Mouse (Mus musculus): Measurements from ENCODE around the gene Pde7b.

Gene Pde7b

GRCm38 (mm10) chr10:20421299-20421883 is 303.5 kb downstream of the Pde7b start:
- no peak for DNase-seq (ENCODE audit: low spot score)

- no peak for DNase-seq (ENCODE audit: low spot score)
Measured at GRCm38 (mm10) chr10:20420296-20420695, 304.6 kb downstream of the Pde7b start.

- no peak for DNase-seq (ENCODE audit: low spot score)
Measured at GRCm38 (mm10) chr10:20418856-20419219, 306.0 kb downstream of the Pde7b start.

DNA sequence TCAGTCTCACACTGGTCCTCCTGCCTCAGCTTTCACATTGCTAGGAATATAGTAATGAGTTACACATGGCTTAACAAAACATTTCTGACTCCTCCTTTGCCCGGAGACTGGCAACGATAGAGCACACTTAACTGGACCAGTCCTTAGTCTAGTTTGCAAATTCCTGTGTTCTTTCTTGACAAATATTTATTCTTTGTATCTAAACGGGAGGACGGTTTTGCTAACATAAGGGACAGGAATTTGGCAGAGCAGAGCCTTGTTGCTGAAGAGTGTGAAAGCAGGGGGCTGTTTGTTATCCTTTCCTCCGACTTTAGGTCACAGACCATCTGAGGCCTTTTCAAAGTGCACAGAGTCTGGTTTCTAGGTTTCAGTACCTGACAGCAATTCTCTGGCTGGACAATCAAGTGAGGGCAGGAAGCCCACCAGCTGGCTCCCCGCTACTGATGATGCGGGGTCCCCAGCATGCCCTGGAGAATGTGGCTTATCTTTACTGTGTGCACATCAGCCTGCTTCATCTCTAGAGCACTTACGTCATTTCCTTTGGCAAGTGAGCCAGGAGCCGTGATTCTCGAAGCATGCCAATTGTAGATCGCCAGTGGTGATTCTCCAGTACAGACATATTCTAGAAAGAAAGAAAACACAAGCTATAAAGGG is 306.5 kb downstream of the Pde7b start:
- DNase-seq (ENCODE audit: low spot score), result peak; percentile 24

- DNase-seq (ENCODE audit: low spot score), result no peak
Measured at GRCm38 (mm10) chr10:20409181-20409580, 315.7 kb downstream of the Pde7b start.

- DNase-seq (ENCODE audit: low spot score), result no peak
Measured at GRCm38 (mm10) chr10:20408336-20408735, 316.5 kb downstream of the Pde7b start.

DNA sequence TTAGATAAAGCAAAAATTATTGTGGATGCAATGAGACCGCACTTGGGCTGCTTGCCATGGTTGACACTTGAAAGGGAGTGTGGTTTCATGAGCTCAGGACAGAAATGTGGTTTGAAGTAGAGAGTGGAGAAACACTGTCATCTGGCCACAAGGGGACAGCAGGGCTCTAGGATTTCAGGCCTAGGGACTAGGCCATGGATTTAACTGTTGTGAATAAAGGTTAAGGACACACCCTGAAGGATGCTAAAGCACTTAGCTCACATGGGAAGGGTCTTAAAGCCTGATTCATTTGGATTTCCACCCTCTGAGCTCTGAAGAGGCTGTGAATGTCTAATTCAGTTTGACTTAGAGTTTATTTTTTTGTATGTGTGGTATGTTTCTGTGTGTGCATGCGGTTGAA is 319.4 kb downstream of the Pde7b start:
- DNase-seq (ENCODE audit: low spot score), result peak; percentile 52

- DNase-seq (ENCODE audit: low spot score), result no peak
Measured at GRCm38 (mm10) chr10:20402941-20403340, 321.9 kb downstream of the Pde7b start.

DNA sequence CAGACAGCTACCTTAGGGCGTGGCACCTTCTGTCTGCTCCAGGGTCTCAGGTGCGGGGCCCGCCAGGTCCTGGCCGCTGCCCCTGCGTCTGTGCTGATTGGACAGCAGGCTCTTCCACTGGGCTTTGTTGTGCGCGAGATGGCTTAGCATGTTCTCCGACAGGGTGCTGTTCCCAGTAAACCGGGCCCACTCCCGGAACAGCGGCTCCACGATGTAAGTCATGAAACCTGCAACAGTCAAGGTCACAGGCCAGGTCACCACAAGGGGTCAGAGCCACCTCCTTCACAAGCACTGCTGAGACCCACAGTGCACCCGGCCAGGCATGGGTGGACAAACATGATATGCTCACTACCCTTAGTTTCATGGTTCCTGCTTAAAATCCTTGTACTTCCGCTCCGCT is 324.5 kb downstream of the Pde7b start:
- no peak for DNase-seq (ENCODE audit: low spot score)

DNA sequence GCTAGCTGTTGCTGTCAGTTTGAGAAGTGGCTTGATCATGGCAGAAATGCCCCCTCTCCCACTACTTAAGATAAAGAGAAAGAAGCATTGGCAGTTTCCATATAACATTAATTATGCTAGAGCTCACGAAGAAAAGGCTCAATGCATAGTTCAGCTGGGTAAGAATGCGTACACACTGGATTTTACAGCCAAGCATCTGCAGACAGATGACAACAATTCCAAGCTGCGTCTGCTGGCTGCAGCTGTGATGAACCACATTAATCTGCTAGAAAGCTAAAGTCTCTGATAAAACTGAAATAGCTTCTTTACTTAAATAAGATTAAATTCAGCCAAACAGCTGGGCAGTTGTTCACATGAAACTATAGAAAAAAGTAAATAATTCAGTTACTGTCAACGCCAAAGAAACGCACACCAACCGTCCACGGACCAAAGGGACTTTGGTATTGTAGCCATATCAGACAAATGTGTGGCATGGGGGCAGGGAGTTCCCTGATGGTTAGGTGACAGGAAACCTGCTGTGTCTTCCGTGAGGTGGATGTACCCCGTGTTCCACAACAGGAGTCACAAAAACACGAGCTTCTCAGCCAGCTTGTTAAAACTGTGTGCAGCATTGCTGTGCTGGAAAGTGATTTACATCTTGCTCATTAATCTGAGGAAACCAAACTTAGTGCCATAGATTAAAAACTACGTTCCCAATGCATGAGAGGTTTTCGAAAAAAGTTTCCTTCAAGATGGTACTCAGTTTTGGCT is 326.1 kb downstream of the Pde7b start:
- no peak for DNase-seq (ENCODE audit: low spot score)

GRCm38 (mm10) chr10:20398224-20398623 is 326.7 kb downstream of the Pde7b start:
- DNase-seq (ENCODE audit: low spot score), result no peak

DNA sequence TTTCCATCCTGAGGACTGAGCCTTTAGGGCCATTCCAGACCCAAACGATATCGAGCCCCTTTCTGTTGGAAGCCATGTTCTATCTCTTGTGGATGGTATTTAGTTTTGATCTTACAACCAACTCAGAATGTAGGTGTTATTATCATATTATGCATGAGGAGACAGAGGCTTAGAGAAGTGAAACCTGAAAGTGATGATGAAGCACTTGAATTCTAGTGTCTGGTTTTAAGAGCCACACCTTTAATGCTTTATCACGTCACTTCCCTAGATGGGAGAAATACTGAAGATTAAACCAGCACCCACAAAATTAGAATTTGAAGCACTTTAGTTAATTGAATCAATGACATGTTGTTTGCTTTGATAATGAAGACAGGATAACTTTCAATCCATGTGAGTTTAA is 329.1 kb downstream of the Pde7b start:
- no peak for DNase-seq (ENCODE audit: low spot score)

DNA sequence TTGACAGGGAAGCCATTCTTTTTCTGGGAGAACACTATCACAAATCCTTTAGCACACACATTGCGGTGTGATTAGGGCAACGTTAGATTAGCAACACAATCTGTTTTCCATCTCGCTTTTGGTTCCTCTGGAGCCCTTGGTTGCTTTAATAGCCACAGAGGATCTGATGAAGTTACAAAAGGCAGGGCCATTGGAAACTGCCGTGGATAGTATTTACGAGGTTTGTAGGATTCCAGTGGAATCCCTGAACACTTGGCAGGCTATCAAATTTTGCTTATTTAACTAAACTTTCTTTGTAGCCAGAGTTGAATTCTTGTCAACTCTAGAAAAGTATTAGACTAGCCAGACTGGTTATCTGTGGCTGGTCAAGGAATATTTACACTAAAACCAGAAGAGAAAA is 330.1 kb downstream of the Pde7b start:
- DNase-seq (ENCODE audit: low spot score), result no peak

DNA sequence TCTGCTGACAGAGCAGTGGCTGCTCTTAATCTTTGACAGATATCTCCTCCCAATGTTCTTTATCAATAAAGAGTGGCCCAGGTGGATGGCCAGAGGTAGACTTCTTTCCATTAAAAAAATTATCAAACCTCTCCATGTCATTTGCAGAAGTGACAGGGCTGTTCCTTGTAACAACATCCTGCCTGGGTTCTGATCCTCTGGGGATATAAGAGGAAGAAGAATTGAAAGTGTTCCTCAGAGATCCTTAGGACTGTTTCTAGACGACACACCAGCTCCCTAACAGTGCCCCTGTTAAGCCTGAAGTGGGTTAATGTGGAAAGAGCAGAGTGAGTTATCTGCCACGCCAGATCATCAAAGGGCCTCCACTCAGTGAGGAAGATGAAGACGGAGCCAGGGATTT is 334.3 kb downstream of the Pde7b start:
- no peak for DNase-seq (ENCODE audit: low spot score)

DNA sequence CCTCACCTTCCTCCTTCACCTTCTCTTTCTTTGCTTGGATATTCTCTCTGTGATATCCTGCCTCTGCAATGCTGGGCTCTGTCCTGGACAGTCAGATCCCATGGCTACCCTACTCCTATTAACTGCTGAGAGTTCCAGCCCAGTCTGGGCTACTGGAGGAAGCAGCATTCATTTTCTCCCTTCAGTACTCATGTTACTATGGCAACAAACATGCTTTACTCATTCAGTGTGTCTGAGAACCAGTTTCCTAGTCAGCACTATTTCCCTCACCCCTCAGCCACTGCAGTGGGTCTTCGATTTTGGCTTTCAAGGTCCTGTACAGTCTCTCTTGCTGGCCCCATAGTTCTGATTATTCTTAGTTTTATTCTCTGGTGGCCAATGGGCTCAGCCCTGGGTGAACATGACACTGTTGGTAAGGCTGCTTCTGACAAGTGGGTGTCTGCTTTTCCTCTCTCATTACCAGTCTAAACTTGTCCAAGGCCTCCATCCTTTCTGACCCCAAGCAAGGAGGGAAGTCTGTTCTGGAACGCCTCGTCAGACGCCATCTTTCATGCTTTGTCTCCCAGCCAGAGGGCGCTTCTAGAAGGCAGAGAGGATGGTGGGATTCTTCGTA is 342.0 kb downstream of the Pde7b start:
- no peak for DNase-seq (ENCODE audit: low spot score)

GRCm38 (mm10) chr10:20381352-20381751 is 343.5 kb downstream of the Pde7b start:
- DNase-seq (ENCODE audit: low spot score), result no peak

- DNase-seq (ENCODE audit: low spot score), result no peak
Measured at GRCm38 (mm10) chr10:20380798-20381197, 344.1 kb downstream of the Pde7b start.

DNA sequence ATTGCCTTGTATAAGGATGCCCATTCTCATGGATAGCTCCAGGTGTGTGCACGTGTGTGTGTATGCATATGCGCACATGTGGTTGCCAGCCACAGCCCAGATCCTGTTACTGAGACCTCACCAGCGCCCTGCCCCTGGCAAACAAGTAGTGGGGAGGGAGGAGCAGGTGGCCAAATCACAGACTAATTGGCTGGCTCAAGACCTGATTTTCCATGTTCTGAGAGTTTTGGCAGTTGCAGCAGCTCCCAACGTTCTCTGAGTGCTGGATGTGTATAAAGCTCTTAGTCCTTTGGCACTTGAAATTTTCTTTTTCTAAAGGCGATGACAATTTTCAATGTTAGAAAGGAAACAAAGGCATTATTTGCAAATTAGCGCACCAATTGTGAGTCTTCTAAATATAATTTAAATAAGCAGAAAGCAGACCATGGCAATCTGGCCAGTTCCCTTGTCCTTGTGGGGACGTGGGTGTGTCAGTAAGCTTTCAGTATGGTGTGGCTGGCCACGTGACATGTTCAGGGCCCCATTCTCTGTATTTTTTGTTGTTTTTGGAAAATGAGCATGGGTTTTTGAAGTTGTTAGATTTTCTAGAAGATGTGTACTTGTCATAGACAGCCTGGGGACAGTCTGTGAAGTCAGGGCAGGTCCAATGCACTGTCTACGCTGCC is 345.7 kb downstream of the Pde7b start:
- no peak for DNase-seq (ENCODE audit: low spot score)

DNA sequence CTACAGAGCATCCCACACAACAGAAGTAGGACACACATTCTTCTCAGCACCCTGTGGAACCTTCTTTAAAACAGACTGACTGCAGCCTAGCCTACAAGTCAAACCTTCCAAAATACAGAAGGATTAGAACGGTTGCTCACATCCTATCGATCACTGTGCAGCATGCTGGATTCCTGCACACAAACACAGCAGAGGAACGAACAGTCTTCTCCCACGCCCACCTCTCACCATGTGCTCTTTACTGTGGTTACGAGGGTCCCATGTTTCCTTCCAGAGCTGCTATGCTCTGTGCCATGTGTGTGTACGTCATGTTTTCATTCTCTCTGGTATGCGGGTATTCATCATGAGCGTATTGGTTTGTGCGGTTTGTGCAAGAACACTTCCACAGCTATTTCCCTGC is 347.3 kb downstream of the Pde7b start:
- no peak for DNase-seq (ENCODE audit: low spot score)

DNA sequence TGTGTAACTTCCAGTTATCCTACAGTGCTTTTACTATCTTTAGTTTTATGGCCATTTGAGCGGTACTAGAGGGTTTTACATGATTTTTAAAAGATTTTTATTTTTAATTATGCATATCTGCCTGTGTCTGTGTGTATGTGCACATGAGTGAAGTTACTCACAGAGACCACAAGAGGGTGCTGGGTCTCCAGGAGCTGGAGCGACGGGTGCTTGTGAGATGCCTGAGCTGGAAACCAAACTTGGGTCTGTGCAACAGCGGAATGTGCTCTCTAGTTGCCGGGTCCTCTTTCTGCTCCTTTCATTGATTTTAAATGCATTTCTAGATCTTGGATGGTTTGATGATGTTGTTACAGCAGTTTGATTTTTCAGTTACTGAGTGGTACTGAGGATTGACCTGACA is 352.8 kb downstream of the Pde7b start:
- DNase-seq (ENCODE audit: low spot score), result no peak

DNA sequence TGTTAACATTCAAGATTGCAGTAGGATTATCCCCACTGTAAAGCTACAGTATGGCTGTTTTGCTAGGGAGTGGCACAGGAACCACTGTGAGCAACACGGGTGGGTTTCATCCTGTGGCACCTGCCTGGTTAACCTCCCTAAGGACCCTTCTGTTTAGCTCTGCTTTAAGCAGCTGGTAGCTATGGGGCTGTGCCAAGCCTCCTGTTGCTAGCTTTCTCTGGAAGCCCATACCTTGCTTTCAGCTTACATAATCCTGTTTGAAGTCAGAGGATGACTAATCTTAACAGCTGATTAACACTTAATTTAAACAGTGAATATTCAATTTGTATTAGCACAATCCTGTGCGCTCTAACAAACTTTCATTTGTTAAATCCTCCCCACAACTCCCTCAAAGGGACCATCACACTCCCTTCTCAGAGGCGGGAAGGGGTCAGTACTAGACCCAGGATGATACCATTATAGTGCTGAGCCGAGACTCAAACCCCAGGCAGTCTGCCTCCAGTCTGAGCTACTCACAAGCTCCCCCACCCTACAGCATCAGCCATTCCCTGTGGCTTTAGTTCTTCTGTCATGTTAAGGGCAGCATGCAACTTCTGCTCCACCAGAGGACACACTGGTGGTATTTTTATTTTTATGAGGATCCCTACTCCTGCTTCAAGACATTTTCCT is 362.3 kb downstream of the Pde7b start:
- no peak for DNase-seq (ENCODE audit: low spot score)

Data from urinary bladder, postnatal 14 days (tissue).